Mouse (Mus musculus): ENCODE results near the gene Uhrf1bp1l.

Uhrf1bp1l gene

DNA sequence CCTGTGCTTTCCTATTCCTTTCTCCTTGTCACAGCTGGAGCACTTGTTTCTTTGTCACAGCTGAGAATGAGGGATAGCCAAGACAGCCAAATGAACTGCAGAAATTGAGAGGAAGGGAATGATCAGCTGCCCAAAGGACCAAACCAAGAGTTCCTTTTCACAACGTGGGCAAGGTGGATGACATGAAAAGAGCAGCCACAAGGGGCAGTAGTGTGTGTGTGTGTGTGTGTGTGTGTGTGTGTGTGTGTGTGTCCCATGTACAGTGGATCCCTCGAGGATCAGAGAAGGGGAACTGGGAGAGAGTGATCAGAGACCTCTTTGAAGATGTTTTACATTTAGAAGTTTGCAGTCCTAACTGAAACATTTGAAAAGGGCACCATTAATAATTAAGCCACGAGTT is 92.7 kb downstream of the Uhrf1bp1l start:
- DNase-seq (ENCODE audit: extremely low spot score, low spot score): no peak

DNA sequence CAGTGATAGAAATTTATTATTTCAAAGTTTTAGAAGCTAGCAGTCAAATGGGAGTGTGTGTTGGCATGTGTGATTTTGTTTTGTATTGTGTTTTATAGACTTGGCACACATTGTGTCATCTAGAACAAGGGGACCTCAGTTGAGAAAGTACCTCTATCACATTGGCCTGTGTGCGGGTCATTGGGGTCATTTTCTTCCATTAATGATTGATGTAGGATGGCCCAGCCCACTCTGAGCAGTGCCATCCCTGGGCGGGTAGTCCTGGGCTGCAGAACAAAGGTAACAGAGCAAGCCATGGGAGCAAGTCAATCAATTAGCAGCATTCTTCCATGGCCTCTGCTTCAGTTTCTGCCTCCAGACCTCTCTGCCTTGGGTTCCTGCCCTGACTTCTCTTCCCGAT is 94.0 kb downstream of the Uhrf1bp1l start:
- no peak for DNase-seq (ENCODE audit: extremely low spot score, low spot score)

DNA sequence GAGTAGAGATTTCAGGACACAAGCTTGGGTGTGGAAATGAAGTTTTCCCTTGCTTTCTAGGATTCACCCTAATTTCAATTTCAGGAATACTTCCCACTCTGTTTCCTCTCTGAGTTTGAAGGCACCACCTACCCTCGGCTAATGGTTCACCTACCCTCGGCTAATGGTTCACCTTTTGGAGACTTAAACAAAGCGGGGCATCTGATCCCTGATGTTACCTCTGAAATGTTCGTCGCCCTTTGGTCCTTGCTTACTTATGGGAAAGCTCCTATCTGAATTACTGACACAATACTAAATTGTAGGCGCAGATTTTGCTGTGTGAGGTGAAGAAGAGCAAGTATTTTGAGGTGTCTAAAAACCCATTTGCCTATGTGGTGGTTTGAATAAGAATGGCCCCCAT is 106.2 kb downstream of the Uhrf1bp1l start:
- no peak for DNase-seq (ENCODE audit: extremely low spot score, low spot score)

DNA sequence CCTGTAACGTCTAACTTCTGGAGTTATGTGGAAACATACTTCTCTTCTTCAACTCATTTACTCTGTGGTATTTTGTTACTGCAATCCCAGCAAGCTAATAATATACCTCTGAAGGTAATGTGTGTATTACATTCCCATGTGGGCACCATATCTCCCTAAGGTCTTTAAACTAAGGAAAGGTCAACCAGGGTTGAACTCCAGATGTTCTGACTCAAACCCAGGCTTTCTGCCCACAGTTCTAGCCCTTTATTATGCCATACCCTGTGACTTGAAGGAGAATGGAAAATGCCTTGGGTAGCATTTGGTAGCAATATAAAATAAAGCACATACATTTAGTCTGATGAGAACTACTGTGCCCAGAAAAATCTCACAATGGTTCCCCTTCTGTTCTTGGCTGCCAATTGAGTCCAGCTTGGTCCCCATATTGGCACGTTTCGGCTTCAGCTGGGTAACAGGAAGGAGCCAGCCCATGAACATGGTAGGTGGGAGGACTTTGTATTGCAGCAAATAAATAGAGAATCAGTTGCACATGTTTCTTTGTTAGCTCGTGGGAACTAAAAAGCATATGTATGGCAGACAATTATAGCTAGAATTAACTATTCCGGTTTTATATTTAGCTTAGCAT is 110.6 kb downstream of the Uhrf1bp1l start:
- no peak for DNase-seq (ENCODE audit: extremely low spot score, low spot score)

DNA sequence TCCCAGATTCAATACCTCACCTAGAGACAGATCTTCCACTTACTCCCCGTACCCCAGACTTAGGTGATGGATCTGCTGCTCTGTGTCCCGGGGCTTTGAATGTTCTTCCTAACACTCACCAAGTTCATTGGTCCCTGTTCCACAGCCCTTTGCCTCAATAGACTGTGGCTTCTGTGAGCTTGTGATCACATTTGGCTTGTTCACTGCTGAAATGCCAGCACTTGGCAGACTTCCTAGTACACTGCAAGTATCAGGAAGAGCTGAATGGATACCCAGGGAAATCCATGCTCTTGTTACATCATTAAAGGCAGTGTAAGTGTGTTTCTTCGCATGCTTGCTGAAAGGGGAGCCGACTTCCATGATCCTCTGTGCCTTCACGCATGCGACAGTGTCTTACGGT is 111.5 kb downstream of the Uhrf1bp1l start:
- no peak for DNase-seq (ENCODE audit: extremely low spot score, low spot score)

DNA sequence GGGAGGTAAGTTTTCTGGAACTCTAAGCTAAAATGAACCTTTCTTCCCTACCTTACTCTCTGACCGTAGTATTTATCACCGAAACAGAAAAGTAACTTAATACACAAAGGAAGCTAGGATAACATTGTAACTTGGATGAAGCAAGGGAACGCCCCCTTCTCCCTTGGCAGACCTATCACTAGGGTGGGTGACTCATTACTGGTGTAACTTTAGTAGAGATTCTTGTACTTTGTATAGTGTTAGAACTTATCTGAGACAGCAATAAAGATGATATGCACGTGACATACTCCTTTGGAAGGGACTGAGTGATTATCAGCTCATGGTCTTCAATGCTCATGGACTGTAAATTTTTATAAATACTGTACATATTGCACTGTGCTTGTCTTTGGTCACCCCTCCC is 123.4 kb downstream of the Uhrf1bp1l start:
- DNase-seq (ENCODE audit: extremely low spot score, low spot score): no peak

DNA sequence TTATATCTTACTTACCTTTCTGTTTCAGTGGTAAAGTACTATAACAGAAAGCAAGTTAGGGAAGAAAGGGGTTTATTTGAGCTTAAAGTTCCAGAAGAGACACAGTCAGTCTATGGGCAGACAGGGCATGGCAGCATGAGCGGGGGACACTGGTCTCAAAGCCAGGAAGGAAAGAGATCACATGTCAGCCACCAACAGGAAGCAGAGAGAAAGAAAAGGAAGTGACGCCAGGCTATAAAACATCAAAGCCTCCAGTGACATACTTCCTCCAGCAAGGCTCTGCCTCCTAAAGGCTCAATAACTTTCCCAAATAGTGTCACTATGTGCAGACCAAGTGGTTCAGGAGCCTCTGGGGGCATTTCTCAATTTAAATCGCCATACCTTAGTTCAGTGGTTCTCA is 124.0 kb downstream of the Uhrf1bp1l start:
- no peak for DNase-seq (ENCODE audit: extremely low spot score, low spot score)

Data from neural tube, embryonic 10.5 days (tissue).